Mouse (Mus musculus) C2C12 (cell line): Measurements from ENCODE around the gene A530084C06Rik. TPM values are rescaled to one million over a fixed set of nuclear protein-coding genes. Genes with fewer than 3 reads are reported as not detected.

ENCODE experiments used
- H3K27me3 ChIP-seq: one replicate; pipeline ENCODE4 v1.6.1; 2011; ENCODE audit not compliant: control insufficient read depth, insufficient read depth, insufficient read length
- H3K36me3 ChIP-seq: one replicate; pipeline ENCODE4 v1.6.1; 2011; ENCODE audit not compliant: control insufficient read depth, insufficient read depth
- H3K4me3 ChIP-seq: one replicate; pipeline ENCODE4 v1.5.1; 2011; ENCODE audit warnings: mild to moderate bottlenecking, control low read depth; ENCODE audit not compliant: poor library complexity, insufficient read depth, severe bottlenecking
- H3K79me2 ChIP-seq: one replicate; pipeline ENCODE4 v1.6.1; 2011; ENCODE audit not compliant: control insufficient read depth, insufficient read depth
- H3K79me3 ChIP-seq: one replicate; pipeline ENCODE4 v1.6.1; 2011; ENCODE audit warnings: low read depth, control low read depth
- H3ac ChIP-seq: one replicate; pipeline ENCODE3; 2011; ENCODE audit warnings: low read depth; ENCODE audit not compliant: control insufficient read depth, insufficient read length
- CEBPB ChIP-seq: IDR thresholded peaks from one replicate; pipeline ENCODE4 v1.6.1; 2011; ENCODE audit warnings: low read depth, mild to moderate bottlenecking, control low read depth, moderate library complexity
- CTCF ChIP-seq: IDR thresholded peaks from one replicate; pipeline ENCODE4 v1.5.1; 2011; ENCODE audit not compliant: control insufficient read depth, insufficient read depth, insufficient read length
- FOSL1 ChIP-seq: IDR thresholded peaks from one replicate; pipeline ENCODE4 v1.8.0; 2011; ENCODE audit warnings: mild to moderate bottlenecking, low read length; ENCODE audit not compliant: poor library complexity, insufficient read depth, severe bottlenecking
- MAX ChIP-seq: IDR thresholded peaks from one replicate; pipeline ENCODE4 v1.6.1; 2011; ENCODE audit warnings: mild to moderate bottlenecking, control low read depth
- MYOD1 ChIP-seq: IDR thresholded peaks from one replicate; pipeline ENCODE4 v1.6.1; 2011; ENCODE audit warnings: low read depth; ENCODE audit not compliant: control insufficient read depth, insufficient read length
- MYOG ChIP-seq: IDR thresholded peaks from one replicate; pipeline ENCODE4 v1.6.1; 2011; ENCODE audit not compliant: control insufficient read depth, insufficient read length; ENCODE audit errors: extremely low read depth
- USF1 ChIP-seq: IDR thresholded peaks from one replicate; pipeline ENCODE4 v1.6.1; 2011; ENCODE audit warnings: low read depth, mild to moderate bottlenecking, control low read depth, moderate library complexity
- polyA plus RNA-seq: library from polyadenylated mRNA; unstranded; fragments of >200 nt; fragmentation: generic; extraction: Trizol; gene quantifications from one replicate; pipeline ENCODE4 v1.2.1, GENCODE M21; 2012; ENCODE audit warnings: missing spikeins

Gene A530084C06Rik
- polyA plus RNA-seq, 1 experiment, result not detected

GRCm38 (mm10) chr13:31534726-31535125 is 24.4 kb downstream of the A530084C06Rik start:
- no peak for TF ChIP-seq CTCF
- no peak for TF ChIP-seq USF1
- TF ChIP-seq MAX, result no peak
- TF ChIP-seq FOSL1, result no peak
- TF ChIP-seq MYOG, result no peak
- no peak for TF ChIP-seq CEBPB
- TF ChIP-seq MYOD1, result no peak
- no peaks in the 10 kb centered on the region for H3K36me3 ChIP-seq
- H3K79me3 ChIP-seq, result no peaks in the 10 kb centered on the region
- no peaks in the 10 kb centered on the region for H3K27me3 ChIP-seq
- H3K4me3 ChIP-seq, result no peak overlapping the region
- no peaks in the 10 kb centered on the region for H3K79me2 ChIP-seq
- H3ac ChIP-seq, result no peak overlapping the region

DNA sequence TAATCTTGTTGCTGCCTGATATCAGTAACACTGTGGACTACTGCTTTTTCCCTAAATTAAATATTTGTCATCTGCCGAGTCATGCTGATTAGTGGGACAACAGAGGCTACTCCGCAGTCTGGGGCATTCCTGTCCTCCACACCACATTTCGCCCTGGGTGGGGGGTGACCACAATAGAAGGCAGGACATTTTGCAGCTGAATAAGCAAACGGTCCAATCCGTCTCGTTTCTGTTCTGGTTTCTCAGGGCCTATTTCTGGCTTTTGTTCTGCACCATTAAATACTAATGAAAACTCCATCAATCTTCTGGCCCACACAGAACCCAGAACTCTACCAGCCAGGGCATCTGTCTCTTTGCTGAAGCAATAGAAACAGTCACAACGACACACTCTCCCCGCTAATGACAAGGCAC is 27.5 kb downstream of the A530084C06Rik start:
- H3K79me2 ChIP-seq, result no peaks in the 10 kb centered on the region
- TF ChIP-seq CTCF (no peak), MYOD1 (peak; percentile 41)
- H3K36me3 ChIP-seq, result no peaks in the 10 kb centered on the region
- no peak overlapping the region for H3K4me3 ChIP-seq
- H3K27me3 ChIP-seq, result no peaks in the 10 kb centered on the region
- H3K79me3 ChIP-seq, result no peaks in the 10 kb centered on the region
- no peak overlapping the region for H3ac ChIP-seq

- H3K36me3 ChIP-seq, result no peaks in the 10 kb centered on the region
- no peaks in the 10 kb centered on the region for H3K79me2 ChIP-seq
- H3ac ChIP-seq, result no peak overlapping the region
- H3K27me3 ChIP-seq, result no peaks in the 10 kb centered on the region
- TF ChIP-seq MYOG (no peak), CEBPB (no peak), MAX (no peak), CTCF (no peak), FOSL1 (no peak), MYOD1 (no peak), USF1 (no peak)
- no peak overlapping the region for H3K4me3 ChIP-seq
- H3K79me3 ChIP-seq, result no peaks in the 10 kb centered on the region
Measured at GRCm38 (mm10) chr13:31531186-31531585, 27.9 kb downstream of the A530084C06Rik start.

DNA sequence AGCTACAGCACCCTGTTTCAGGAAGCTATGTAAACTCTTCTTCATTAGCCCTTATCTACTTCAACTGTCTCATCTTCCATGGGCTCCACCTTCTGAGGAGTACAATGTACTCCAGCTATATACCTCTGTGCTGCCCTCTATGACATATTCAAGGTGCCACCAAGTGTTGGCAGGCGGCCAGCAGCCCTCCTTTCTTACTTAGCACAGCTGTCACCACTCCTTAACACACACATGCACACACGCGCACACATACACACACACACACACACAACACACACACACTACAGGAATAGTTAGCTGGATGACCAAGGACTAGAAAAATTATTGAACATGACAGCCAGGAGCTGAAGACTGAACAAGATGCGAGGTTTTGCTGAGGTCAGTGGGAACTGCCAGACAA is 34.2 kb downstream of the A530084C06Rik start:
- TF ChIP-seq MYOD1, result no peak
- no peak for TF ChIP-seq MYOG
- no peak for TF ChIP-seq USF1
- no peak for TF ChIP-seq FOSL1
- no peak for TF ChIP-seq CTCF
- no peak for TF ChIP-seq CEBPB
- TF ChIP-seq MAX, result no peak
- Histone ChIP-seq H3K4me3 (no peak overlapping the region), H3K27me3 (no peaks in the 10 kb centered on the region), H3K79me3 (no peaks in the 10 kb centered on the region), H3K36me3 (no peaks in the 10 kb centered on the region), H3ac (no peak overlapping the region), H3K79me2 (no peaks in the 10 kb centered on the region)

DNA sequence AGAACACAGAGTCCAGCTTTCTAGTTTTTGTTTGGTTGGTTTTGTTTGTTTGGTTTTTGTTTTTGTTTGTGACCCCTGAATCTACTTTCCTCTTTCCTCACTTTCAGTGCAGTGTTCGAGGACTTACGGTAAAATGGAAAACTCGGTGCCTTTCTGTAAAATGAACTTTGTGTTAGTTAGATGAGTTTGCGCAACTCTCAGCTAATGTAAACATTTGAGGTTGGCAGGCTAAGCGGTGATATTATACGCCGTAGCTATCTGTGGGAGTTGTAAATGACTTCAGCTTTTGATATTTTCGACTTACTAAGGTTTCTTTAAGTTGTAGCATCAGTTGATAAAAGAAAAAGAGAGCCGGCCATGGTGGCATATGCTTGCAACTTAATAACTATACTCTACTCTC is 40.2 kb downstream of the A530084C06Rik start:
- TF ChIP-seq MYOD1 (no peak), CEBPB (peak; percentile 98)
- H3K79me2 ChIP-seq, result no peaks in the 10 kb centered on the region
- no peaks in the 10 kb centered on the region for H3K36me3 ChIP-seq
- H3K27me3 ChIP-seq, result no peaks in the 10 kb centered on the region
- H3K79me3 ChIP-seq, result no peaks in the 10 kb centered on the region
- no peak overlapping the region for H3K4me3 ChIP-seq
- H3ac ChIP-seq, result no peak overlapping the region

DNA sequence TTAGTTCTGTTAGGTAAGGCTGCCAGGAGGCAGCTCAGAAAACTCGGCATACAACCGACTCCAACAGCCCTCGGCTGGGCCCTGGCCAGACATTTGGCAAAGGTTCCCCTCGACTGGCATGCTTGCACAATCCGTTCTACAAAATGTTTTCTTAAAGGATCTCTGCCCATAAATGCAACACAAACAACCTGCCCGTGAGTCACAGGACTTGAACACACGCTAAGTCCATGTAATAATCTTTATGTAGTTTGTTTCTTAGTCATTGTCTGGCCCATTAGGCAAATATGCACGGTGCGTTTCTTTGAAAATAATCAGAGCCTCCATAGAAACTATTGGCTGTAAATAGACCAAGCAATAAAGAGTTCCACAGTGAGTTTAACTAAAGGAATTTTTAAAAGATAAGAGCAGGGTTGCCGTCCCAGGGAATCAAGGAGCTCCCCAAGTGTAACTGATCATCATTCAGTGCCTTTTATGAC is 40.7 kb downstream of the A530084C06Rik start:
- Histone ChIP-seq H3K79me2 (no peaks in the 10 kb centered on the region), H3K79me3 (no peaks in the 10 kb centered on the region), H3K4me3 (no peak overlapping the region), H3K36me3 (no peaks in the 10 kb centered on the region), H3K27me3 (no peaks in the 10 kb centered on the region), H3ac (no peak overlapping the region)
- TF ChIP-seq MAX (peak; percentile 19), FOSL1 (peak; percentile 55), CEBPB (peak; percentile 99), MYOD1 (peak; percentile 16), MYOG (no peak), USF1 (no peak)
